10 mouse cellular contexts compared by ENCODE assay signal in the genomic region with DNA sequence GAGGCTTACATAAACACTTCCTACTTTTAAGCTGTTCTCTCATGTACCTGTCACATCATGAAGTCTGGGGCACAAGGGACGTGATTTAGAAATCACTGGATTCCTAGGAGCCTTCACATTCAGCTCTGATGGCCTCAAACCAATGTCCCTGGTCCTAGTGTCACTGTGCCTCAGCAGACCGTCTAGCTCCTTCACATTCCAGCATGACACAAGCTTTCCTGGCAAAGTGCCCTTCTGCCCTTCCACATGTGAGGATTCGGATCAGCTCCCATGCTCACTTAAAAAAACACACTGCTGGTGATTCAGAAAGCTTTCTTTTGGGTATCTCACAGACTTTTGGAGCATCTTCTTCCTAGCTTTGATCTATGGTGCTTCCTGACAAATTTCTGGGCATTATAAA.
DNase-seq lines count a peak whose midpoint lies in the region; ATAC-seq lines count a peak whose summit lies in the region.
"Had no signal": no experiment of that assay in that cellular context is flagged by ENCODE, and none has a peak within 500 bp of the region (broad histone marks: within the 10 kb centered on the region; RNA-seq: fewer than 3 reads in every experiment).

No protein-coding gene starts in this region.

- no peak overlapping the region for H3K9ac ChIP-seq in heart, embryonic 12.5 days
- no peak overlapping the region for H3K9ac ChIP-seq in forebrain, embryonic 12.5 days

- WGBS in heart, embryonic 12.5 days = 26% methylated on average over 3 of the region's 3 CpGs
- WGBS in forebrain, embryonic 12.5 days = 75% methylated on average over 3 of the region's 3 CpGs

- peak; percentile 53 for DNase-seq in gastrocnemius, adult 18-20 months (ENCODE audit: low spot score)
- DNase-seq in gastrocnemius, postnatal 36 days = no peak
- DNase-seq in 3134 (ENCODE audit: extremely low read depth, insufficient read length, low spot score) = peak; percentile 26
- DNase-seq in adrenal gland, postnatal 14 days = peak; percentile 80
- DNase-seq in urinary bladder, postnatal 10 days (ENCODE audit: low spot score) = no peak
- no peak for DNase-seq in retina, postnatal 1 day

- peak; percentile 40; the same call in 1 of the 2 replicates for ATAC-seq in heart, embryonic 12.5 days (ENCODE audit: insufficient number of reproducible peaks, low FRiP score)
- no peak for ATAC-seq in forebrain, embryonic 12.5 days (ENCODE audit: low FRiP score)
- ATAC-seq: activated CD4-positive, CD25-positive, alpha-beta regulatory T cell, adult 4 months had no signal

- peaks cover 55% of the 10 kb centered on the region for H3K36me3 ChIP-seq in heart, embryonic 12.5 days
- H3K36me3 ChIP-seq in forebrain, embryonic 12.5 days (replicated peaks) = peaks cover 71% of the 10 kb centered on the region

- H3K4me1 ChIP-seq in heart, embryonic 12.5 days (replicated peaks) = peaks cover 24% of the 10 kb centered on the region
- H3K4me1 ChIP-seq in forebrain, embryonic 12.5 days = no peaks in the 10 kb centered on the region

- peak overlapping the region; percentile 60 for H3K27ac ChIP-seq in heart, embryonic 12.5 days (ENCODE audit: poor library complexity, severe bottlenecking)
- no peak overlapping the region for H3K27ac ChIP-seq in forebrain, embryonic 12.5 days

- H3K4me2 ChIP-seq in heart, embryonic 12.5 days = no peak overlapping the region
- no peak overlapping the region for H3K4me2 ChIP-seq in forebrain, embryonic 12.5 days

- no peaks in the 10 kb centered on the region for H3K9me3 ChIP-seq in heart, embryonic 12.5 days (replicated peaks)
- H3K9me3 ChIP-seq in forebrain, embryonic 12.5 days = no peaks in the 10 kb centered on the region

- H3K27me3 ChIP-seq in heart, embryonic 12.5 days (replicated peaks) = no peaks in the 10 kb centered on the region
- H3K27me3 ChIP-seq in forebrain, embryonic 12.5 days = no peaks in the 10 kb centered on the region

- no peak overlapping the region for H3K4me3 ChIP-seq in heart, embryonic 12.5 days
- H3K4me3 ChIP-seq in forebrain, embryonic 12.5 days (replicated peaks) = no peak overlapping the region
- H3K4me3 ChIP-seq: myocyte had no signal

- intact Hi-C loops in gastrocnemius, postnatal 36 days (cut with DNase I) = no loop called here

Comparison
In these comparisons a context has a peak if more than half of its experiments do, and no peak if none do; other contexts are left out.
1. DNase-seq: peak in gastrocnemius, adult 18-20 months (single experiment), 3134 (single experiment) and adrenal gland, postnatal 14 days (single experiment); none in gastrocnemius, postnatal 36 days (0 of 2), urinary bladder, postnatal 10 days (single experiment) and retina, postnatal 1 day (single experiment).